ENCODE assay signal across 8 mouse cellular contexts in the genomic region with DNA sequence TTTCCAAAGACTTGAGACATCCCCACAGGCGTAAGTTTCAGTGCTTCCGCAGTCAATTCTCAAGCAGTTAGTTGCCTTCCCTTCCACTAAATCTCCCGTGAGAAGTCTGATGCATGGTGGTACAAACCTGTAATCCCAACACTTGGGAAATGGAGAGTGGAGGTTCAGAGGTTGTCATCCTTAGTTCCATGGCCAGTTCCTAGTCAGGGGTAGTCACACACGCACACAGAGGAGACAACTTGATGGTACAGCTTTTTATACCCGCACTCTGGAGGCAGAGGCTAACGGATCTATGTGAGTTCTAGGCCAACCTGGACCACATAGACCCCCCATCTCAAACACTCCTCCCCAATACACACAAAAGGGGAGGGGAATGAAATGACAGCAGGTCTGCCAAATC. TPM values are rescaled to one million over a fixed set of nuclear protein-coding genes. Genes with fewer than 3 reads are reported as not detected.
DNase-seq lines count a peak whose midpoint lies in the region; ATAC-seq and TF ChIP-seq lines count a peak whose summit lies in the region.

No protein-coding gene starts in this region.

- WGBS in embryonic facial prominence, embryonic 13.5 days = 17% methylated on average over 6 of the region's 6 CpGs
- 12% methylated on average over 6 of the region's 6 CpGs for WGBS in intestine, postnatal 0 days
- WGBS in neural tube, embryonic 13.5 days = 21% methylated on average over 6 of the region's 6 CpGs

- H3K27me3 ChIP-seq in embryonic facial prominence, embryonic 13.5 days = no peaks in the 10 kb centered on the region
- no peaks in the 10 kb centered on the region for H3K27me3 ChIP-seq in intestine, postnatal 0 days (replicated peaks; ENCODE audit: control insufficient read depth, insufficient read depth, low read length)
- no peaks in the 10 kb centered on the region for H3K27me3 ChIP-seq in neural tube, embryonic 13.5 days

- H3K27ac ChIP-seq in layer of hippocampus, adult 2 months = peak overlapping the region; percentile 84
- H3K27ac ChIP-seq in embryonic facial prominence, embryonic 13.5 days = peak overlapping the region; percentile 92
- H3K27ac ChIP-seq in intestine, postnatal 0 days (ENCODE audit: low read depth, low read length) = peak overlapping the region; percentile 94
- H3K27ac ChIP-seq in neural tube, embryonic 13.5 days (replicated peaks) = peak overlapping the region; percentile 87

- no peak for TF ChIP-seq CTCF in layer of hippocampus, adult 2 months (conservative IDR thresholded peaks at IDR 0.05)
- TF ChIP-seq CTCF in intestine, postnatal 0 days (IDR thresholded peaks at IDR 0.05; ENCODE audit: low read depth) = no peak

- no peak for DNase-seq in layer of hippocampus, adult 2 months (ENCODE audit: low spot score in 2 of 2)
- DNase-seq in layer of hippocampus, adult 9-10 months (ENCODE audit: low spot score) = no peak
- DNase-seq in spleen, adult 18-20 months = no peak
- DNase-seq in left cerebral cortex, adult 11 months (ENCODE audit: low spot score) = no peak
- no peak for DNase-seq in kidney, postnatal 4 days

- peak overlapping the region; percentile 97 for H3K4me3 ChIP-seq in layer of hippocampus, adult 2 months
- peak overlapping the region; percentile 94 for H3K4me3 ChIP-seq in embryonic facial prominence, embryonic 13.5 days
- peak overlapping the region; percentile 90 for H3K4me3 ChIP-seq in intestine, postnatal 0 days (ENCODE audit: low read depth, low read length)
- H3K4me3 ChIP-seq in neural tube, embryonic 13.5 days = peak overlapping the region; percentile 89

- ATAC-seq in embryonic facial prominence, embryonic 13.5 days (ENCODE audit: insufficient number of reproducible peaks, insufficient read depth, low FRiP score, low TSS enrichment, low read depth) = no peak
- ATAC-seq in intestine, postnatal 0 days = no peak
- no peak for ATAC-seq in neural tube, embryonic 13.5 days (ENCODE audit: low read depth)

- peaks cover 51% of the 10 kb centered on the region for H3K4me1 ChIP-seq in embryonic facial prominence, embryonic 13.5 days
- H3K4me1 ChIP-seq in intestine, postnatal 0 days (replicated peaks; ENCODE audit: control insufficient read depth, insufficient read depth, low read length) = 0 out of 2 replicates have a peak, but pooled peaks cover 8% of the 10 kb centered on the region
- peaks cover 58% of the 10 kb centered on the region for H3K4me1 ChIP-seq in neural tube, embryonic 13.5 days (replicated peaks)

- peaks cover 4% of the 10 kb centered on the region; the same call in 1 of the 2 replicates for H3K36me3 ChIP-seq in embryonic facial prominence, embryonic 13.5 days
- H3K36me3 ChIP-seq in intestine, postnatal 0 days (ENCODE audit: control insufficient read depth, insufficient read depth) = no peaks in the 10 kb centered on the region
- no peaks in the 10 kb centered on the region for H3K36me3 ChIP-seq in neural tube, embryonic 13.5 days

- H3K4me2 ChIP-seq in embryonic facial prominence, embryonic 13.5 days = peak overlapping the region; percentile 88
- peak overlapping the region; percentile 82 for H3K4me2 ChIP-seq in intestine, postnatal 0 days (replicated peaks; ENCODE audit: low read depth)
- peak overlapping the region; percentile 97 for H3K4me2 ChIP-seq in neural tube, embryonic 13.5 days

- H3K9ac ChIP-seq in embryonic facial prominence, embryonic 13.5 days = peak overlapping the region; percentile 92
- H3K9ac ChIP-seq in intestine, postnatal 0 days (ENCODE audit: low read depth, low read length) = peak overlapping the region; percentile 82
- peak overlapping the region; percentile 92 for H3K9ac ChIP-seq in neural tube, embryonic 13.5 days

- no peaks in the 10 kb centered on the region for H3K9me3 ChIP-seq in embryonic facial prominence, embryonic 13.5 days
- H3K9me3 ChIP-seq in intestine, postnatal 0 days (ENCODE audit: control insufficient read depth) = no peaks in the 10 kb centered on the region
- no peaks in the 10 kb centered on the region for H3K9me3 ChIP-seq in neural tube, embryonic 13.5 days

RNA-seq across cellular contexts. Expression of a gene that starts 0.4 kb away (rescaled TPM):
- total RNA-seq in layer of hippocampus, adult 2 months (2021) = 1 to 10 TPM; 8.5 to 9.1 TPM
- polyA plus RNA-seq in embryonic facial prominence, embryonic 13.5 days (2015; fragmentation: Nextera tagmentation; extraction: Ambion mirVana) = 5.7 and 8.3 TPM in 2 replicates
- polyA plus RNA-seq in intestine, postnatal 0 days (2015; fragmentation: Nextera tagmentation; extraction: Ambion mirVana) = 8.6 and 9.0 TPM in 2 replicates
- 5.1 and 7.5 TPM in 2 replicates for polyA plus RNA-seq in neural tube, embryonic 13.5 days (2015; fragmentation: Nextera tagmentation; extraction: Ambion mirVana)

RNA-seq across cellular contexts. Expression of a gene that starts 4.0 kb away (rescaled TPM):
- total RNA-seq in layer of hippocampus, adult 2 months (2021) = 10 to 100 TPM; 36.1 to 37.9 TPM
- polyA plus RNA-seq in embryonic facial prominence, embryonic 13.5 days (2015; fragmentation: Nextera tagmentation; extraction: Ambion mirVana) = 19.0 and 20.5 TPM in 2 replicates
- 16.8 and 18.7 TPM in 2 replicates for polyA plus RNA-seq in intestine, postnatal 0 days (2015; fragmentation: Nextera tagmentation; extraction: Ambion mirVana)
- polyA plus RNA-seq in neural tube, embryonic 13.5 days (2015; fragmentation: Nextera tagmentation; extraction: Ambion mirVana) = 22.2 and 22.6 TPM in 2 replicates

RNA-seq across cellular contexts. Expression of a gene that starts 29.4 kb away (rescaled TPM):
- total RNA-seq in layer of hippocampus, adult 2 months (2021) = 100 to 1,000 TPM; 135 to 148 TPM
- 33.8 and 35.7 TPM in 2 replicates for polyA plus RNA-seq in embryonic facial prominence, embryonic 13.5 days (2015; fragmentation: Nextera tagmentation; extraction: Ambion mirVana)
- 6.6 and 7.5 TPM in 2 replicates for polyA plus RNA-seq in intestine, postnatal 0 days (2015; fragmentation: Nextera tagmentation; extraction: Ambion mirVana)
- 52.8 and 55.3 TPM in 2 replicates for polyA plus RNA-seq in neural tube, embryonic 13.5 days (2015; fragmentation: Nextera tagmentation; extraction: Ambion mirVana)

RNA-seq across cellular contexts. Expression of a gene that starts 32.8 kb away (rescaled TPM):
- total RNA-seq in layer of hippocampus, adult 2 months (2021) = 10 to 100 TPM; 84.8 to 91.0 TPM
- polyA plus RNA-seq in embryonic facial prominence, embryonic 13.5 days (2015; fragmentation: Nextera tagmentation; extraction: Ambion mirVana) = 292 and 298 TPM in 2 replicates
- 75.4 and 76.4 TPM in 2 replicates for polyA plus RNA-seq in intestine, postnatal 0 days (2015; fragmentation: Nextera tagmentation; extraction: Ambion mirVana)
- polyA plus RNA-seq in neural tube, embryonic 13.5 days (2015; fragmentation: Nextera tagmentation; extraction: Ambion mirVana) = 206 and 216 TPM in 2 replicates

RNA-seq across cellular contexts. Expression of a gene that starts 33.3 kb away (rescaled TPM):
- total RNA-seq in layer of hippocampus, adult 2 months (2021) = 10 to 100 TPM; 19.5 to 21.7 TPM
- 4.1 and 4.5 TPM in 2 replicates for polyA plus RNA-seq in embryonic facial prominence, embryonic 13.5 days (2015; fragmentation: Nextera tagmentation; extraction: Ambion mirVana)
- polyA plus RNA-seq in intestine, postnatal 0 days (2015; fragmentation: Nextera tagmentation; extraction: Ambion mirVana) = 1.9 and 2.4 TPM in 2 replicates
- polyA plus RNA-seq in neural tube, embryonic 13.5 days (2015; fragmentation: Nextera tagmentation; extraction: Ambion mirVana) = 3.4 and 4.0 TPM in 2 replicates
